Mouse (Mus musculus): ENCODE data around the gene Ltbp2. TPM values are rescaled to one million over a fixed set of nuclear protein-coding genes. Genes with fewer than 3 reads are reported as not detected.

The Ltbp2 gene
- polyA plus RNA-seq, 1 experiment from 2014 or later: 0.83 TPM

DNA sequence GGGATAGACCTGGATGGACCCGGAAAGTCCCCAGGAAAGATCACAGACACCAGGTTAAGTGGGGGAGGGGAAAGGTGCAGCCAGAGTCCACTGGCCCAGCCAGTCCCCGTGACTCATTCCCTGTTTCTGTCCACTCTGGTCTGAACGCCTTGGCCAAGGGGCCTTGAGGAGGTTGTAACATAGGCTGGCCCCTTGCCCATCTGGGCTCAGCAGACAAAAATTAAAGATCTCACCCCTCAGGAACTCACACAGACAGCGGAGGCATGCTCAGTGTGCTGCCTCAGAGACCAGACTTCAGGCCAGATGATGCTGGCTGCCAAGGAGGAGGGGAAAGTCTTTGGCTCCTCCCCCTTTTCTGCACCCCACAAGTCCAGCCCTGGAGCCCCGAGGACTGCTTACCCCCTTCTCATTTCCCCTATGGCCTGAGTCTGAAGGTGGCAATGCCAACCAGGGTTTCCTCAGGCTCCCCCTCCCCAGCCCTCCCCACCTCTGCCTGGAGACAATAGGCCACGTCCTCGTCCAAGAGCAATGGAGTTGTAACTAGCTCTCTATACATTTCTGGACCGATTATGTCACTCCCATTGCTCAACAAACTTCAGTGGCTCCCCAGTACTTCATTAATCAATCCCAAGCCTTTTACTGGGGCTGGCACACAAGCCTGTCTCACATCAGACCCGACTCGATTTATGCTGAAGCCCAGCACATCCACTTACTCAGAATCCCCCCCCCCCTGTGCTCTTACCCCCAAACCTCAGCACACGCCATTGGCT lies 9.0 kb upstream of the Ltbp2 start:
- no peak overlapping the region for H3K9ac ChIP-seq (ENCODE audit: low read depth, low read length)
- ATAC-seq: peak; percentile 55; the same call in 1 of the 2 replicates
- no peak overlapping the region for H3K4me3 ChIP-seq (ENCODE audit: low read length)
- H3K36me3 ChIP-seq (ENCODE audit: control insufficient read depth, insufficient read depth, low read length): no peaks in the 10 kb centered on the region
- WGBS: 58% methylated on average over 11 of the region's 11 CpGs
- peaks cover 7% of the 10 kb centered on the region; the same call in 1 of the 2 replicates for H3K27me3 ChIP-seq (replicated peaks; ENCODE audit: control insufficient read depth, insufficient read depth, low read length)
- no peaks in the 10 kb centered on the region for H3K9me3 ChIP-seq (ENCODE audit: control insufficient read depth, low read length)
- H3K4me2 ChIP-seq (ENCODE audit: low read depth, low read length): no peak overlapping the region
- H3K4me1 ChIP-seq (ENCODE audit: control insufficient read depth, insufficient read depth, low read length): no peaks in the 10 kb centered on the region
- no peak overlapping the region for H3K27ac ChIP-seq (ENCODE audit: low read length)

DNA sequence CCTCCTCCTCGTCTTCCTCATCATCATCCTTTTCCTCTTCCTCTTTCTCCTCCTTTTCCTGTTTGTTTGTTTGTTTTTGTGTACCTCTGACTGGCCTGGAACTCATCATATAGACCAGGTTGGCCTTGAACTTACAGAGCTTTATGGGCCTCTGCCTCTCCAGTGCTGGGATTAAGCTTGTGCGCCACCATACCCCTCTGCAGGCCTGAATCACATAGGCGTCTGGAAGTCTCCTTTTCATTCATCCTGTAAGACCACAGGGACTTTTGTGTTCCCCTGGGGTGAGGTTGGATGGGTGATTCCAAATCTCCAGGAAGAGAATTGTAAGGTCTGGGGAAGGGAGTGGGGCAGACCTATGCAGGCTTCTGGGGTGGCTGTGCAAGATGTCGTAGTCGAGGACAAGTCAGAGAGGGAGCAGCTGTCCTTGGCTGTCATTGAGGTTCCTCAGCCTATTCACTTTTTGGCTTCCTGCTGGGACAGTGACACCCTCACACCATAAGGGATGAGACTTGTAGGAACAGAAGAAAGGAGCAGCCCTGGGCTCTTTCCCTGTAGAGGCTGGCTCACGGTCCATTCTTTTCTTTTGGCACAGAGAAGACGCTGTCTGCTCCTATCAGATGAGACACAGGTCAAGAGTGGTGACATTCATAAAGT lies 8.2 kb upstream of the Ltbp2 start:
- Histone ChIP-seq H3K27ac (ENCODE audit: low read length) (no peak overlapping the region), H3K4me1 (ENCODE audit: control insufficient read depth, insufficient read depth, low read length) (no peaks in the 10 kb centered on the region), H3K9me3 (ENCODE audit: control insufficient read depth, low read length) (no peaks in the 10 kb centered on the region), H3K27me3 (replicated peaks; ENCODE audit: control insufficient read depth, insufficient read depth, low read length) (peaks cover 7% of the 10 kb centered on the region; the same call in 1 of the 2 replicates), H3K4me2 (ENCODE audit: low read depth, low read length) (no peak overlapping the region), H3K9ac (ENCODE audit: low read depth, low read length) (no peak overlapping the region), H3K4me3 (ENCODE audit: low read length) (no peak overlapping the region), H3K36me3 (ENCODE audit: control insufficient read depth, insufficient read depth, low read length) (no peaks in the 10 kb centered on the region)
- ATAC-seq: 0 out of 2 replicates have a peak, but pooled peaks have one; percentile 21
- WGBS: 77% methylated on average over 7 of the region's 7 CpGs

DNA sequence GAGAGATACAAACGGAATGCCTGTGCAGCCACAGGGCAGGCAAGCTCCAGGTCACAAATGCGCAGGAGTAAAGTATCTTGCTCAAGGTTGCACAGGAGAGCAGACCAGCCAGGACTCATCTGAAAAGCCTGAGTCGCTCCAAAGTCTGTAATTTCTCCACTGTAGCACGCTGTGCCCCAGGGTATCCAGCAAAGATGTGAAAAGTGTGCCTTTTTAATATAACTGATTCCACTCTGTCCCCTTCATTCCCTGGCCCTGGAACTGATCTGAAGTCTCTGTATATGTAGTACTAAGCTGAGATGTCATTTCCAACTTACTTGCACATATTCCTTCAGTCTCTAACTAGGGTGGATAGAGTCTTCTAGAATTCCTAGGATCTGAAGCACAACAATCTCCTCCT lies 6.5 kb upstream of the Ltbp2 start:
- H3K4me2 ChIP-seq (ENCODE audit: low read depth, low read length): no peak overlapping the region
- H3K27me3 ChIP-seq (replicated peaks; ENCODE audit: control insufficient read depth, insufficient read depth, low read length): peaks cover 12% of the 10 kb centered on the region; the same call in 1 of the 2 replicates
- H3K4me1 ChIP-seq (ENCODE audit: control insufficient read depth, insufficient read depth, low read length): no peaks in the 10 kb centered on the region
- no peak overlapping the region for H3K9ac ChIP-seq (ENCODE audit: low read depth, low read length)
- no peak for ATAC-seq
- H3K9me3 ChIP-seq (ENCODE audit: control insufficient read depth, low read length): no peaks in the 10 kb centered on the region
- H3K36me3 ChIP-seq (ENCODE audit: control insufficient read depth, insufficient read depth, low read length): no peaks in the 10 kb centered on the region
- H3K27ac ChIP-seq (ENCODE audit: low read length): no peak overlapping the region
- WGBS: 88% methylated on average over 4 of the region's 4 CpGs
- H3K4me3 ChIP-seq (ENCODE audit: low read length): no peak overlapping the region

DNA sequence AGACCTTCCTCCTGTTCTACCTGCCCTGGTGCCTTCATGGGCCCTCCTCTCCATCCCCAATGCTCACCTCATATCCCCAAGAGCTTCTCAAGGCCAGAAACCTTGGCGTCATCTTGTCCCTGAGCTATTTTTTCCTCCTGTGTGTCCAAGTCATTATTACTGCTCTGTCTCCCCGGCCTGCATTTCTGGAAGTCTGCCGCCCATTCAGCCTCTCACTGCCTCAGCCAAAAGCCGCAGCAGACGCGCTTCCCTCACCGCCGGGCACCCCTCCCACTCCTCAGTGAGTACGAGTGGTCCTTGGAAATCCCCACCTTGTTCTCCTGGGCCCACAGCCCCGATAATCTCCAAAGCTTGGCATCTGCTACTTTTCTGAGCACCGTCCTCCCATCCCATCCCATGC lies 3.8 kb upstream of the Ltbp2 start:
- Histone ChIP-seq H3K36me3 (ENCODE audit: control insufficient read depth, insufficient read depth, low read length) (no peaks in the 10 kb centered on the region), H3K9me3 (ENCODE audit: control insufficient read depth, low read length) (no peaks in the 10 kb centered on the region), H3K27ac (ENCODE audit: low read length) (no peak overlapping the region), H3K4me2 (ENCODE audit: low read depth, low read length) (no peak overlapping the region), H3K4me3 (ENCODE audit: low read length) (no peak overlapping the region), H3K9ac (ENCODE audit: low read depth, low read length) (no peak overlapping the region), H3K27me3 (replicated peaks; ENCODE audit: control insufficient read depth, insufficient read depth, low read length) (peaks cover 38% of the 10 kb centered on the region), H3K4me1 (ENCODE audit: control insufficient read depth, insufficient read depth, low read length) (peaks cover 15% of the 10 kb centered on the region)
- ATAC-seq: no peak
- WGBS: 56% methylated on average over 11 of the region's 11 CpGs

DNA sequence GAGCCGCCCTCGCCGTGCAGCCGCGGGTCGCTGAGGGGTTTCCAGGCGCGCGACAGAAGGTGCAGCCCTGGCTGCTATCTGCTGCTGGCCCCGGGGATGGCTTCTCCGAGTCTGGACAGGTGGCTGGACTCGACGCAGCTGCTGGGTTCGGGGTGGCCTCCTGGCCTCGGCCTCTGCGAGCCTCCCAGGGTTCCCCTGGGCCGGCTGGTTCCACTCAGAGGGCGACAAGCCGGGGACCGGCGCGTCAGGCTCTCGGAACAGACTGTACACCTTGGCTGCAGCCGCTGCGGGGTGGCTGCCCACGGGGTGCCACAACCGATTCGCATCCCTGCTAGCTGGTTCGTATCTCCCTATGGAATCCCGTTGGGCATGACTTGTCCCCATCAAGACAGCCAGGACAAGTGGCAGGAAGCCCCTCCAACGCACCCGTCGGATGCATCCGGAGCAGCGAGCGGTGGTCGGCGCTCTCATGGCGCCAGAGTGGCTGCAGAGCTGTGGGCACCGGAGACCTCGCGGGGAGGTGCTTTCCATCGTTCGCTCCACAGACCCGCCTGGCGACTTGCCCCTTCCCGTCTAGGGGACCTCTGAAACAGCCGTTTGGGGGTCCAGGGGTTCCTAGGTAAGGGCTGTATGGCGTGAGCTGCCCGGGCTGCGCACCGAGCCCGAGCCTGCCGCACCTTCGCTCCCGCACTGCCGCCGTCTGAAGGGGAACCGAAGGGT lies 411 bp downstream of the Ltbp2 start:
- Histone ChIP-seq H3K36me3 (ENCODE audit: control insufficient read depth, insufficient read depth, low read length) (no peaks in the 10 kb centered on the region), H3K27me3 (replicated peaks; ENCODE audit: control insufficient read depth, insufficient read depth, low read length) (peaks cover 45% of the 10 kb centered on the region), H3K4me1 (ENCODE audit: control insufficient read depth, insufficient read depth, low read length) (peaks cover 15% of the 10 kb centered on the region), H3K27ac (ENCODE audit: low read length) (no peak overlapping the region), H3K9ac (ENCODE audit: low read depth, low read length) (peak overlapping the region; percentile 54), H3K4me3 (ENCODE audit: low read length) (peak overlapping the region; percentile 49), H3K9me3 (ENCODE audit: control insufficient read depth, low read length) (no peaks in the 10 kb centered on the region), H3K4me2 (ENCODE audit: low read depth, low read length) (peak overlapping the region; percentile 73)
- 2% methylated on average over 59 of the region's 59 CpGs for WGBS
- 0 out of 2 replicates have a peak, but pooled peaks have one; percentile 10 for ATAC-seq

DNA sequence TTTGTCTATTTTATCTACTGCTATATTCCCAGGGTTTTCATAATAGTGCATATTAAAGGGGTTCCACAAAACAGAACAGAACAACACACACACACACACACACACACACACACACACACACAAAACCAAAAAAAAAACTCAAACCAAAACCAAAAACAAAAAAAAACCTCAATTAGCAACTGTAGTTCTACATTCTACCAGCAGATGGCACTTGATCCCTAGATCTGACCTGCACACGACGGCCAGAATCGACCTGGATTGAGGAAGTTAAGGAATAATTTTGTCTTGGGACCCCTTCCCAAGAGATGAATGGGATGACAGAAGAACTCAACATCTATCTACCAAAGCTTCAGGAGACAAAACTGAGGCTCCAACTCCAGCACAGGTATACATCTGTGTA lies 2.9 kb downstream of the Ltbp2 start:
- Histone ChIP-seq H3K4me3 (ENCODE audit: low read length) (no peak overlapping the region), H3K4me1 (ENCODE audit: control insufficient read depth, insufficient read depth, low read length) (peaks cover 15% of the 10 kb centered on the region), H3K27me3 (replicated peaks; ENCODE audit: control insufficient read depth, insufficient read depth, low read length) (peaks cover 46% of the 10 kb centered on the region), H3K36me3 (ENCODE audit: control insufficient read depth, insufficient read depth, low read length) (no peaks in the 10 kb centered on the region), H3K4me2 (ENCODE audit: low read depth, low read length) (no peak overlapping the region), H3K9ac (ENCODE audit: low read depth, low read length) (no peak overlapping the region), H3K27ac (ENCODE audit: low read length) (no peak overlapping the region), H3K9me3 (ENCODE audit: control insufficient read depth, low read length) (no peaks in the 10 kb centered on the region)
- WGBS: 0% methylated on average over 3 of the region's 3 CpGs
- no peak for ATAC-seq

DNA sequence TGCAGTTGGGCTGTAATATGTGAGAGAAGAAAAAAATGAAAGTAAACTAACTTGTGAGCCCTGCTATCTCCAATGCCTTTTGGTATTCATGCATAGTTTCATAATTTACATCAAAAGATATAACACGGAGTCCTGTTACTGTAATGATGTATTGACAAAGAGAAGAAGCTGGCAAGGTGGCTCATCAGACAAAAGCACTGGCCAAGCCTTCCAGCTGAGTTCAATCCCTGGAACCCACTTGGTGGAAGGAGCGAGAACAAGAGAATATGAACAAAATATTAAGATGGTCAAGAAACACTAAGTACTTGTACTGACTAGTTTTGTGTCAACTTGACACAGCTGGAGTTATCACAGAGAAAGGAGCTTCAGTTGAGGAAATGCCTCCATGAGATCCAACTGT lies 4.0 kb downstream of the Ltbp2 start:
- H3K36me3 ChIP-seq (ENCODE audit: control insufficient read depth, insufficient read depth, low read length): no peaks in the 10 kb centered on the region
- no peak overlapping the region for H3K27ac ChIP-seq (ENCODE audit: low read length)
- H3K9me3 ChIP-seq (ENCODE audit: control insufficient read depth, low read length): no peaks in the 10 kb centered on the region
- ATAC-seq: no peak
- no peak overlapping the region for H3K4me3 ChIP-seq (ENCODE audit: low read length)
- WGBS: 65% methylated on average over 2 of the region's 2 CpGs
- H3K4me2 ChIP-seq (ENCODE audit: low read depth, low read length): no peak overlapping the region
- H3K4me1 ChIP-seq (ENCODE audit: control insufficient read depth, insufficient read depth, low read length): peaks cover 15% of the 10 kb centered on the region
- H3K9ac ChIP-seq (ENCODE audit: low read depth, low read length): no peak overlapping the region
- H3K27me3 ChIP-seq (replicated peaks; ENCODE audit: control insufficient read depth, insufficient read depth, low read length): peaks cover 38% of the 10 kb centered on the region

DNA sequence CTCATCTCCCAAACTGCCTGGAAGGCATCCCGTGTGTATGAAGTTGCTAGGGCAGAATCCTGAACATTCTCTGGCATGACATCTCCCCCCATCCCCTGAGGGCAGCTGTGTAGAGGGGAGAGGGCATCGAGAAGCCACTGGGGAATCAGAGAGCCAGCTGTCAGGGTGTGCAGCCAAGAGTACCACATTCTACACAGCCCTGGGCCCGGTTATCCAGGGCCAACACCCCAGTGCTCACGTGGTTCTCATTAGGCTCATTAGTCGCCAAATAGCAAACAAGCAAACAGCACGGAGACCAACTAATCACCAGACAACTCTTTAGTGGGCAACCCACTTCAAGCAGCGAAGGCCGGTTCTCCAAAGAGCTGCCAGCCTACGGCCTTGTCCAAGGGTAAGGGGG lies 10.9 kb downstream of the Ltbp2 start:
- Histone ChIP-seq H3K4me2 (ENCODE audit: low read depth, low read length) (no peak overlapping the region), H3K4me1 (ENCODE audit: control insufficient read depth, insufficient read depth, low read length) (0 out of 2 replicates have a peak, but pooled peaks cover 4% of the 10 kb centered on the region), H3K4me3 (ENCODE audit: low read length) (no peak overlapping the region), H3K36me3 (ENCODE audit: control insufficient read depth, insufficient read depth, low read length) (no peaks in the 10 kb centered on the region), H3K27me3 (replicated peaks; ENCODE audit: control insufficient read depth, insufficient read depth, low read length) (no peaks in the 10 kb centered on the region), H3K9me3 (ENCODE audit: control insufficient read depth, low read length) (no peaks in the 10 kb centered on the region), H3K27ac (ENCODE audit: low read length) (no peak overlapping the region), H3K9ac (ENCODE audit: low read depth, low read length) (no peak overlapping the region)
- no peak for ATAC-seq
- 75% methylated on average over 9 of the region's 9 CpGs for WGBS

DNA sequence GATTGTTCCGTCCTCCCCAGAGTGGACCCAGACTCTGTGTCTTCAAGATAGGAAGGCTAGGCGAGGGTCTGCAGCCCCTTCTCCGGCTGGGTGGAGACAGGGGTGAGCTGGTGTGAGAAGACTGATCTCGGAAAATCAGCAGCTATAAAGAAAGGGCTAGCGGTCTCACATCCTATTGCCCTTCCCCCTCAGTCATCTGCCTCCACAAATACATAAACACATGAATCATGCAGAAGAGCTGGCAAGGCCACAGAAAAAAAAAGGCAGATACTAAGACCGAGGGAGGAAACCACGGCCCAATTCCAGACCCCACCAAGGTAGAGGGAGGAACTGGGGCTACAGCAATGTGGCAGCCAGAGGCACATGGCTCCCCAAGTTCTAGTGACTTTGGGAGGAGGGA lies 11.5 kb downstream of the Ltbp2 start:
- no peak for ATAC-seq
- 41% methylated on average over 7 of the region's 7 CpGs for WGBS
- H3K9ac ChIP-seq (ENCODE audit: low read depth, low read length): no peak overlapping the region

More for the DNA sequence above, 11.5 kb downstream of the Ltbp2 start:
- no peaks in the 10 kb centered on the region for H3K36me3 ChIP-seq (ENCODE audit: control insufficient read depth, insufficient read depth, low read length)
- 0 out of 2 replicates have a peak, but pooled peaks cover 4% of the 10 kb centered on the region for H3K4me1 ChIP-seq (ENCODE audit: control insufficient read depth, insufficient read depth, low read length)
- H3K4me3 ChIP-seq (ENCODE audit: low read length): no peak overlapping the region
- no peak overlapping the region for H3K4me2 ChIP-seq (ENCODE audit: low read depth, low read length)
- H3K9me3 ChIP-seq (ENCODE audit: control insufficient read depth, low read length): no peaks in the 10 kb centered on the region
- H3K27me3 ChIP-seq (replicated peaks; ENCODE audit: control insufficient read depth, insufficient read depth, low read length): no peaks in the 10 kb centered on the region
- no peak overlapping the region for H3K27ac ChIP-seq (ENCODE audit: low read length)
